Comparison of ENCODE assay signal across 15 mouse cellular contexts in the genomic region with DNA sequence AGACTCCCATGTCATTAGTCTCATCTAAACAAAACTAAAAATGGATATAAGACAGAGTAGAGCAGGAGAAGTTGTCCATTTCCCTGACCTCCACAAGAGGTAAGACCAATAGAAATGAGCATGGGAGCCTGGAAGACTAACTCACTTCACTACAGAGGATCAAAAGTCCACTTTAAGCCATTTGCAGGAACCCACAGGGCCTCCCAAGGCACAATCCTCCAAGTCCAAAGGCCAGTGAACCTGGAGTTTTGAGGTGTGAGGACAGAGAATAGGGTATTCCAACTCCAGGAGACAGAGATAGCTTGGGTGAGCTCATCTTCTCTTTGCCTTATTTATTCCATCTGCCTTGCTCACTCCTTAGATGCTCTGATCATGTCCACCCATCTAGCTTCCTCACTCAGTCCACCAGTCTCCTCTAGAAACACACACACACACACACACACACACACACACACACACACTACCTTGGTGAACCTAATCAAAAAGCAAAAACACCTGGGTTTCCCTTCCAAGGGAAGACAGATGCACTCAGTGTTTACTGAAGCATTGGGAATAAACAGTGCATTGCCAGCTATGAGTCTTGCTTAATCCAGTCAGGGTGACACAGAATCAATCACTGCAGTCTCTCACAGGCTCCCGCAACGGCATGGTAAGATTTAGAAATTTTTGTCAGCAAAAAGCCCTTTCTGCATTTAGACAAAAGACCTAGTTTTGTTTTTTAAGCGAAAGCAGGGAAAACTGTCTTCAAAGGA.
DNase-seq lines count a peak whose midpoint lies in the region; ATAC-seq lines count a peak whose summit lies in the region.
"Had no signal": no experiment of that assay in that cellular context is flagged by ENCODE, and none has a peak within 500 bp of the region (broad histone marks: within the 10 kb centered on the region; RNA-seq: fewer than 3 reads in every experiment).

No protein-coding gene starts in this region.

- H3K9me3 ChIP-seq in forebrain, embryonic 12.5 days: no peaks in the 10 kb centered on the region
- H3K9me3 ChIP-seq in hindbrain, embryonic 12.5 days (replicated peaks): no peaks in the 10 kb centered on the region
- H3K9me3 ChIP-seq in neural tube, embryonic 13.5 days: no peaks in the 10 kb centered on the region
- no peaks in the 10 kb centered on the region for H3K9me3 ChIP-seq in liver, embryonic 12.5 days (replicated peaks)
- H3K9me3 ChIP-seq: lung, embryonic 15.5 days had no signal

- peak; percentile 60 for DNase-seq in kidney, adult 9 months
- DNase-seq in kidney, postnatal 14 days: no peak
- DNase-seq in urinary bladder, postnatal 14 days (ENCODE audit: low spot score): no peak
- DNase-seq: adrenal gland, postnatal 25 days; cerebellum, adult 11 months; gastrocnemius, postnatal 36 days; liver had no signal

- no peak overlapping the region for H3K4me3 ChIP-seq in forebrain, embryonic 12.5 days (replicated peaks)
- H3K4me3 ChIP-seq in hindbrain, embryonic 12.5 days: no peak overlapping the region
- H3K4me3 ChIP-seq in neural tube, embryonic 13.5 days: no peak overlapping the region
- no peak overlapping the region for H3K4me3 ChIP-seq in liver, embryonic 12.5 days
- H3K4me3 ChIP-seq: embryonic facial prominence, embryonic 13.5 days; lung, embryonic 15.5 days had no signal

- no peak overlapping the region for H3K4me2 ChIP-seq in forebrain, embryonic 12.5 days
- no peak overlapping the region for H3K4me2 ChIP-seq in hindbrain, embryonic 12.5 days (replicated peaks)
- no peak overlapping the region for H3K4me2 ChIP-seq in neural tube, embryonic 13.5 days
- H3K4me2 ChIP-seq in liver, embryonic 12.5 days: no peak overlapping the region
- H3K4me2 ChIP-seq: embryonic facial prominence, embryonic 13.5 days; heart, embryonic 11.5 days; lung, embryonic 15.5 days had no signal

- H3K9ac ChIP-seq in forebrain, embryonic 12.5 days: no peak overlapping the region
- no peak overlapping the region for H3K9ac ChIP-seq in hindbrain, embryonic 12.5 days
- H3K9ac ChIP-seq in neural tube, embryonic 13.5 days: no peak overlapping the region
- no peak overlapping the region for H3K9ac ChIP-seq in liver, embryonic 12.5 days
- H3K9ac ChIP-seq: embryonic facial prominence, embryonic 13.5 days; lung, embryonic 15.5 days had no signal

- ATAC-seq in forebrain, embryonic 12.5 days (ENCODE audit: low FRiP score): peak; percentile 68; the same call in 1 of the 2 replicates
- peak; percentile 69 for ATAC-seq in hindbrain, embryonic 12.5 days (ENCODE audit: low FRiP score)
- 0 out of 2 replicates have a peak, but pooled peaks have one; percentile 56 for ATAC-seq in neural tube, embryonic 13.5 days (ENCODE audit: low read depth)
- no peak for ATAC-seq in liver, embryonic 12.5 days
- ATAC-seq: CD4-positive, CD25-positive, alpha-beta regulatory T cell, adult 4 months had no signal

- whole genome bisulfite sequencing in forebrain, embryonic 12.5 days: 48% methylated on average over 3 of the region's 3 CpGs
- 79% methylated on average over 3 of the region's 3 CpGs for WGBS in hindbrain, embryonic 12.5 days
- 67% methylated on average over 3 of the region's 3 CpGs for WGBS in neural tube, embryonic 13.5 days
- 64% methylated on average over 3 of the region's 3 CpGs for WGBS in liver, embryonic 12.5 days (ENCODE audit: insufficient replicate concordance)

- no peaks in the 10 kb centered on the region for H3K27me3 ChIP-seq in forebrain, embryonic 12.5 days
- H3K27me3 ChIP-seq in hindbrain, embryonic 12.5 days: no peaks in the 10 kb centered on the region
- H3K27me3 ChIP-seq in neural tube, embryonic 13.5 days: no peaks in the 10 kb centered on the region
- H3K27me3 ChIP-seq in liver, embryonic 12.5 days (replicated peaks): no peaks in the 10 kb centered on the region
- H3K27me3 ChIP-seq: embryonic facial prominence, embryonic 13.5 days; lung, embryonic 15.5 days had no signal

- H3K36me3 ChIP-seq in forebrain, embryonic 12.5 days (replicated peaks): no peaks in the 10 kb centered on the region
- no peaks in the 10 kb centered on the region for H3K36me3 ChIP-seq in hindbrain, embryonic 12.5 days
- H3K36me3 ChIP-seq in neural tube, embryonic 13.5 days: no peaks in the 10 kb centered on the region
- H3K36me3 ChIP-seq in liver, embryonic 12.5 days: no peaks in the 10 kb centered on the region
- H3K36me3 ChIP-seq: embryonic facial prominence, embryonic 13.5 days; lung, embryonic 15.5 days had no signal

- no peaks in the 10 kb centered on the region for H3K4me1 ChIP-seq in forebrain, embryonic 12.5 days
- no peaks in the 10 kb centered on the region for H3K4me1 ChIP-seq in hindbrain, embryonic 12.5 days
- H3K4me1 ChIP-seq in neural tube, embryonic 13.5 days (replicated peaks): no peaks in the 10 kb centered on the region
- no peaks in the 10 kb centered on the region for H3K4me1 ChIP-seq in liver, embryonic 12.5 days
- H3K4me1 ChIP-seq: embryonic facial prominence, embryonic 13.5 days; lung, embryonic 15.5 days had no signal

- no peak overlapping the region for H3K27ac ChIP-seq in forebrain, embryonic 12.5 days
- H3K27ac ChIP-seq in hindbrain, embryonic 12.5 days: no peak overlapping the region
- H3K27ac ChIP-seq in neural tube, embryonic 13.5 days (replicated peaks): no peak overlapping the region
- no peak overlapping the region for H3K27ac ChIP-seq in liver, embryonic 12.5 days
- H3K27ac ChIP-seq: embryonic facial prominence, embryonic 13.5 days; lung, embryonic 15.5 days had no signal
